Mouse (Mus musculus) ES-Bruce4 (cell line): Measurements from ENCODE around the gene Orm3.

Experiments
- CTCF ChIP-seq: IDR thresholded peaks from one replicate; pipeline ENCODE4 v1.8.1; 2011; ENCODE audit warnings: low read depth, low read length
- EP300 ChIP-seq: IDR thresholded peaks from 2 replicates; pipeline ENCODE4 v1.6.1; 2011; ENCODE audit warnings: low read depth, low read length; ENCODE audit not compliant: insufficient read depth
- POLR2A ChIP-seq: IDR thresholded peaks from one replicate; pipeline ENCODE4 v1.8.1; 2011; ENCODE audit warnings: low read length; ENCODE audit not compliant: insufficient read depth

DNA sequence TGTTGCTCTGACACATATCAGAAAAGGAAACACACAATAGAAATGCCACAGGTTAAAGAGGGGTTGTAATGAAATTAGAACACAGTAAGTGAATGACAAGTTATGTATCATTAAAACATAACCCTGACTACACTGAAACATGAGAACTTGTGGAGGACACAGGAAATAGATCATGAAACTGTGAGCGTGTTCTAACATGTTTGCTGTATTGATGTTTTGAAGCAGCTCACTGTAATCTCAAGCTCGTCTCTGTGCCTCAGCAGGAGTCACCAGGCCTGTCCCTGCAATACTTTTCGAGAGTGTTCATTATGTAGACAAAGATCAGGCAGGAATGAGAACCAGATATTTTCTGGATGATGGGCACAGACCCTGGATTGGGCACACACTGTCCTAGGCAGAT, 12.4 kb upstream of the Orm3 start:
- TF ChIP-seq POLR2A (no peak), CTCF (no peak), EP300 (no peak)
